In the genomic region with DNA sequence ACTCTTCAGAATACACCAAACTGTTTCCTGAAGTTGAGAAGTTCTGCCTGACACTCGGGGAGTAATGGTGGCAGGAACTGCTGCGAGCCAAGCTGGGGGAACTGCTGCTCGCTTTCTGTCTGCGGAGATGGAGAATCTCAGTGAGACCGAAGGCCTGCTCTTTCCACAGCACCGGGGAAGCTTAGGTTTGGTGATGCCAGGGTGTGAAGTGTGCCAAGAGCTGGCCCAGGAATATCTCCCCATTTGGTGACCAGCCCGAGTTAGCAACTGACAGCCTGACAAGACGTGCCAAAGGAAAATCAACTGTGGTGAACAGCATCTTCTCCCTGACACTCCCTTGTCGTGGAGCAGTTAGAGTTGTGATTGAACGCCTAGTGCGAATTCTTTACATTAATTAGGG, we compare ENCODE assay signal across 8 mouse cellular contexts. TPM values are rescaled to one million over a fixed set of nuclear protein-coding genes. Genes with fewer than 3 reads are reported as not detected.
"Had no signal": no experiment of that assay in that cellular context is flagged by ENCODE, and none has a peak within 500 bp of the region (broad histone marks: within the 10 kb centered on the region; RNA-seq: fewer than 3 reads in every experiment).

No protein-coding gene starts in this region.

- DNase-seq: kidney, adult 9 months; layer of hippocampus, adult 9-11 months; layer of hippocampus, postnatal 36 days; lung, adult 18-20 months; lung, postnatal 36 days; thymus, adult 18-20 months had no signal

RNA-seq across cellular contexts. Expression of gene Slc16a11, which starts 34.2 kb away (rescaled TPM):
- total RNA-seq: megakaryocyte progenitor cell, adult 5-6 weeks had no signal

RNA-seq across cellular contexts. Expression of gene Mgl2, which starts 48.2 kb away (rescaled TPM):
- total RNA-seq: liver, adult 2 months had no signal

RNA-seq across cellular contexts. Expression of gene Bcl6b, which starts 51.3 kb away (rescaled TPM):
- total RNA-seq: megakaryocyte progenitor cell, adult 5-6 weeks had no signal
